Mouse (Mus musculus): ENCODE data around the gene Abl2.

DNA sequence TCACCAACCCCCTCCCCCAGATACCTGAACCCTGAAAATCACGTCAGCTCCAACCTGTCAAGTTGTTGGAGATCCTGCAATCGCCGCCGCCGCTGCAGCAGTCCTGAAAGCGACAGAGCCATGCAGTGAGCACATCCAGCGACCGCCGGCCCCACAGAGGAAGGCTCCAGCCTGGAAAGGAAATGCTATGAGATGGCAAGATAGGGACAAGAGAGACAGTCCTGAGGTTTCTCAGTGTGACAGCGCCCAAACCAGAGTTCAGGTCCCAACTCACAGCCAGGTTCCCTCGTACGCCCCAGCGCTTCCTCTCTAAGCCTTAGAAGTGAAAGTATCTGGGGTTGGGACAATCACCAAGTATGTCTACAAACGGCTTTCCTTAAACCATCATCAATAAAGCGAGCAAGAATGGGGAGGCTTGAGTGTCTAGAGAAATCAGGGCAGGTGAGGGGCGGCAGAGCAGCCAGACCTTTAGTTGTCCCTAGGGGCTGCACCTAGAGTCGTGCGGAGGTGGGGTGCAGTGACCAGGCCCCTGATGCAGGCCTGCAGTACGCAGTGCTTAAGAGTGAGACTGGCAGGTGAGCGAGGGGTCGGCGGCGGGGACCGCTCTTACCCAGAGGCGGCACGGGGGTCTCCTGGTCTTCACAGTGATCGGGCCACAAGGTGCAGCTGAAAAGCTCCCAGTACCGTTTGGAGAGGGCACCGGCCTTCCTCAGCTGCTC is 115.0 kb downstream of the Abl2 start:
- TF ChIP-seq HCFC1 (IDR thresholded peaks at IDR 0.05; ENCODE audit: borderline replicate concordance, insufficient read depth, low read length) (no peak), CHD2 (IDR thresholded peaks at IDR 0.05; ENCODE audit: low read depth, low read length) (no peak), MAFK (IDR thresholded peaks at IDR 0.05; ENCODE audit: insufficient read depth, low read depth, low read length) (no peak), ZNF384 (IDR thresholded peaks at IDR 0.05; ENCODE audit: low read depth, low read length) (no peak)
